Mouse (Mus musculus): ENCODE measurements around the gene Ly9. TPM values are rescaled to one million over a fixed set of nuclear protein-coding genes. Genes with fewer than 3 reads are reported as not detected.

The Ly9 gene
- polyA plus RNA-seq, 1 experiment from 2014 or later: not detected

- Histone ChIP-seq H3K4me2 (no peak overlapping the region), H3K4me3 (ENCODE audit: low read depth, low read length) (no peak overlapping the region), H3K9me3 (replicated peaks; ENCODE audit: control insufficient read depth, low read length) (no peaks in the 10 kb centered on the region), H3K9ac (ENCODE audit: low read depth, low read length) (no peak overlapping the region), H3K36me3 (ENCODE audit: control insufficient read depth, insufficient read depth, low read length) (no peaks in the 10 kb centered on the region), H3K4me1 (ENCODE audit: control insufficient read depth, insufficient read depth, low read length) (no peaks in the 10 kb centered on the region), H3K27ac (ENCODE audit: low read depth, low read length) (no peak overlapping the region), H3K27me3 (ENCODE audit: control insufficient read depth, insufficient read depth, low read length) (no peaks in the 10 kb centered on the region)
- 70% methylated on average over 11 of the region's 11 CpGs for WGBS (ENCODE audit: insufficient replicate concordance)
- no peak for ATAC-seq (replicated peaks; ENCODE audit: insufficient number of reproducible peaks, low FRiP score, low TSS enrichment)
Observed at GRCm38 (mm10) chr1:171616881-171617515, 9.8 kb upstream of the Ly9 start.

GRCm38 (mm10) chr1:171613962-171614361 lies 6.8 kb upstream of the Ly9 start:
- Histone ChIP-seq H3K27ac (ENCODE audit: low read depth, low read length) (no peak overlapping the region), H3K9me3 (replicated peaks; ENCODE audit: control insufficient read depth, low read length) (no peaks in the 10 kb centered on the region), H3K9ac (ENCODE audit: low read depth, low read length) (no peak overlapping the region), H3K4me2 (no peak overlapping the region), H3K4me3 (ENCODE audit: low read depth, low read length) (no peak overlapping the region), H3K4me1 (ENCODE audit: control insufficient read depth, insufficient read depth, low read length) (no peaks in the 10 kb centered on the region), H3K27me3 (ENCODE audit: control insufficient read depth, insufficient read depth, low read length) (no peaks in the 10 kb centered on the region), H3K36me3 (ENCODE audit: control insufficient read depth, insufficient read depth, low read length) (no peaks in the 10 kb centered on the region)
- no peak for ATAC-seq (replicated peaks; ENCODE audit: insufficient number of reproducible peaks, low FRiP score, low TSS enrichment)
- 27% methylated on average over 2 of the region's 2 CpGs for WGBS (ENCODE audit: insufficient replicate concordance)

DNA sequence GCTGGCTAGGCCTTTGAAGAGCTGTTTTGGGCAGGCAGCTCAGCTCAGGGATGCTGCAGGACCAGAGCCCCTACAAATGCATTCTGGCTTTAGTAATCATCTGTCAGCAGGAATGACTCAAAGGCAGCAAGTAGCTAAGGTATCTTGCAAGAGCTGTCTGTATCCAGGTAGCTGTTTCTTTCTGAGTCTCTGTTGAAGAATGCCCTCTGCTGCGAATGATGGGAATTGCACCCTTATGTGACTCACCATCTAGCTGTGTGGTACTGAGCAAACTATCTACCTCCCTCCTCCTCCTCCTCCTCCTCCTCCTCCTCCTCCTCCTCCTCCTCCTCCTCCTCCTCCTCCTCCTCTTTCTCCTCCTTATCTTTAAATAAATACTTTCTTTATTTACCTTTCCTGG lies 3.6 kb upstream of the Ly9 start:
- no peak overlapping the region for H3K9ac ChIP-seq (ENCODE audit: low read depth, low read length)
- no peaks in the 10 kb centered on the region for H3K36me3 ChIP-seq (ENCODE audit: control insufficient read depth, insufficient read depth, low read length)
- H3K4me3 ChIP-seq (ENCODE audit: low read depth, low read length): no peak overlapping the region
- no peaks in the 10 kb centered on the region for H3K4me1 ChIP-seq (ENCODE audit: control insufficient read depth, insufficient read depth, low read length)
- H3K27ac ChIP-seq (ENCODE audit: low read depth, low read length): no peak overlapping the region
- WGBS (ENCODE audit: insufficient replicate concordance): 16% methylated on average over 1 of the region's 1 CpGs
- no peak overlapping the region for H3K4me2 ChIP-seq
- H3K9me3 ChIP-seq (replicated peaks; ENCODE audit: control insufficient read depth, low read length): no peaks in the 10 kb centered on the region
- H3K27me3 ChIP-seq (ENCODE audit: control insufficient read depth, insufficient read depth, low read length): no peaks in the 10 kb centered on the region
- no peak for ATAC-seq (replicated peaks; ENCODE audit: insufficient number of reproducible peaks, low FRiP score, low TSS enrichment)

DNA sequence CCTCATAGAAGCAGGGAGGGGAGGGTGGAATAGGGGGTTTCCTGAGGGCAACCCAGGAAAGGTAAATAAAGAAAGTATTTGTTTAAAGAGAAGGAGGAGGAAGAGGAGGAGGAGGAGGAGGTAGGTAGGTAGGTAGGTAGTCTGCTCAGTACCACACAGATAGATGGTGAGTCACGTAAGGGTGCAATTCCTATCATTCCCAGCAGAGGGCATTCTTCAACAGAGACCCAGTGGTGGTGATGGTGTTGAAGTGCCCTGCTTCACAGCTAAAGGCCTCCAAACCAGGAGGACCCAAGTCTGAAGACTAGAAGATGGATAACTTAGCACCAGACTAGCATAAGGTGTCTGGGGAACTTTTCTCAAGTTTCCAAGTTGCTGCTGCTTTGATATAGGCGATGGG lies 2.8 kb upstream of the Ly9 start:
- no peaks in the 10 kb centered on the region for H3K4me1 ChIP-seq (ENCODE audit: control insufficient read depth, insufficient read depth, low read length)
- H3K4me2 ChIP-seq: no peak overlapping the region
- no peaks in the 10 kb centered on the region for H3K36me3 ChIP-seq (ENCODE audit: control insufficient read depth, insufficient read depth, low read length)
- 85% methylated on average over 2 of the region's 2 CpGs for WGBS (ENCODE audit: insufficient replicate concordance)
- no peak overlapping the region for H3K27ac ChIP-seq (ENCODE audit: low read depth, low read length)
- H3K27me3 ChIP-seq (ENCODE audit: control insufficient read depth, insufficient read depth, low read length): no peaks in the 10 kb centered on the region
- ATAC-seq (replicated peaks; ENCODE audit: insufficient number of reproducible peaks, low FRiP score, low TSS enrichment): no peak
- H3K9me3 ChIP-seq (replicated peaks; ENCODE audit: control insufficient read depth, low read length): no peaks in the 10 kb centered on the region
- H3K9ac ChIP-seq (ENCODE audit: low read depth, low read length): no peak overlapping the region
- H3K4me3 ChIP-seq (ENCODE audit: low read depth, low read length): no peak overlapping the region

DNA sequence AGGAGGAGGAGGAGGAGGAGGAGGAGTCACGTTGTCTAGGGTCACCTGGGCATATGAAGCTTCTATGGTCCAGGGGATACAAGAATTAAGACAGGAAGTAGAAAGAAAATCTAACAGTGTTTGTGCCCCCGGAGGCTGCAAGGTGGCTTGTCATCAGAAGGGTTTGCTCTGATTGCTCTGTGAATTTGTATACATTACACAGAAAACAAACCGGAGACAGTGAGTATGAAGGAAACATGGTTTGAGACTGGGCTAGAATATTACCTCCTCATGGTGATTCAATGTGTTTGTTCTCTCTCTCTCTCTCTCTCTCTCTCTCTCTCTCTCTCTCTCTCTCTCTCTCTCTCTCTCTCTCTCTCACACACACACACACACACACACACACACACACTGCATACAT lies 554 bp downstream of the Ly9 start:
- Histone ChIP-seq H3K4me1 (ENCODE audit: control insufficient read depth, insufficient read depth, low read length) (no peaks in the 10 kb centered on the region), H3K27me3 (ENCODE audit: control insufficient read depth, insufficient read depth, low read length) (no peaks in the 10 kb centered on the region), H3K36me3 (ENCODE audit: control insufficient read depth, insufficient read depth, low read length) (no peaks in the 10 kb centered on the region), H3K9me3 (replicated peaks; ENCODE audit: control insufficient read depth, low read length) (no peaks in the 10 kb centered on the region), H3K4me3 (ENCODE audit: low read depth, low read length) (no peak overlapping the region), H3K4me2 (no peak overlapping the region), H3K9ac (ENCODE audit: low read depth, low read length) (no peak overlapping the region), H3K27ac (ENCODE audit: low read depth, low read length) (no peak overlapping the region)
- no peak for ATAC-seq (replicated peaks; ENCODE audit: insufficient number of reproducible peaks, low FRiP score, low TSS enrichment)
- 74% methylated on average over 3 of the region's 3 CpGs for WGBS (ENCODE audit: insufficient replicate concordance)

- ATAC-seq (replicated peaks; ENCODE audit: insufficient number of reproducible peaks, low FRiP score, low TSS enrichment): no peak
- 74% methylated on average over 3 of the region's 3 CpGs for WGBS (ENCODE audit: insufficient replicate concordance)
- H3K4me3 ChIP-seq (ENCODE audit: low read depth, low read length): no peak overlapping the region
Observed at GRCm38 (mm10) chr1:171604686-171605085, 2.5 kb downstream of the Ly9 start.

GRCm38 (mm10) chr1:171584584-171584983 lies 22.6 kb downstream of the Ly9 start:
- H3K27me3 ChIP-seq (ENCODE audit: control insufficient read depth, insufficient read depth, low read length): no peaks in the 10 kb centered on the region
- no peak overlapping the region for H3K27ac ChIP-seq (ENCODE audit: low read depth, low read length)
- no peaks in the 10 kb centered on the region for H3K4me1 ChIP-seq (ENCODE audit: control insufficient read depth, insufficient read depth, low read length)
- no peak overlapping the region for H3K4me2 ChIP-seq
- H3K36me3 ChIP-seq (ENCODE audit: control insufficient read depth, insufficient read depth, low read length): no peaks in the 10 kb centered on the region
- H3K9ac ChIP-seq (ENCODE audit: low read depth, low read length): no peak overlapping the region
- no peak overlapping the region for H3K4me3 ChIP-seq (ENCODE audit: low read depth, low read length)
- 60% methylated on average over 2 of the region's 2 CpGs for WGBS (ENCODE audit: insufficient replicate concordance)
- ATAC-seq (replicated peaks; ENCODE audit: insufficient number of reproducible peaks, low FRiP score, low TSS enrichment): no peak
- no peaks in the 10 kb centered on the region for H3K9me3 ChIP-seq (replicated peaks; ENCODE audit: control insufficient read depth, low read length)

More at GRCm38 (mm10) chr1:171604686-171605085, 2.5 kb downstream of the Ly9 start:
- no peaks in the 10 kb centered on the region for H3K27me3 ChIP-seq (ENCODE audit: control insufficient read depth, insufficient read depth, low read length)
- no peaks in the 10 kb centered on the region for H3K36me3 ChIP-seq (ENCODE audit: control insufficient read depth, insufficient read depth, low read length)
- no peaks in the 10 kb centered on the region for H3K9me3 ChIP-seq (replicated peaks; ENCODE audit: control insufficient read depth, low read length)
- H3K9ac ChIP-seq (ENCODE audit: low read depth, low read length): no peak overlapping the region
- no peak overlapping the region for H3K4me2 ChIP-seq
- no peak overlapping the region for H3K27ac ChIP-seq (ENCODE audit: low read depth, low read length)
- no peaks in the 10 kb centered on the region for H3K4me1 ChIP-seq (ENCODE audit: control insufficient read depth, insufficient read depth, low read length)

DNA sequence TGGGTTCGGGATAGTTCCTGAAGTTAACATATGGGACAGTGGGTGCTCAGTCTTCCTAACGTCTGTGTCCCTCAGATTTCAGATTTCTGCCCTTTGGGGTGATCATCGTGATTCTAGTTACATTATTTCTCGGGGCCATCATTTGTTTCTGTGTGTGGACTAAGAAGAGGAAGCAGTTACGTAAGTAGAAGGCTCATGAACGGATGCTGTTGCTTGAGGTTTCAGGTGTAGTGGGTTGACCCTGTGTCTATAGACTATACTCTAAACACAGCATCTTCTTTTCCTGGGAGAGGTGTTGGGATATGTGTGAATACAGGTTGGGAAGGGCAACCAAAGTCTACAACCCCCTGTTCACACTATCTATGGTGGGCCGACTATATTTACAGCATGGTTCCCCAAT lies 30.0 kb downstream of the Ly9 start:
- no peak overlapping the region for H3K9ac ChIP-seq (ENCODE audit: low read depth, low read length)
- H3K27ac ChIP-seq (ENCODE audit: low read depth, low read length): no peak overlapping the region
- 82% methylated on average over 7 of the region's 7 CpGs for WGBS (ENCODE audit: insufficient replicate concordance)
- no peak overlapping the region for H3K4me3 ChIP-seq (ENCODE audit: low read depth, low read length)
- H3K4me2 ChIP-seq: no peak overlapping the region
- H3K9me3 ChIP-seq (replicated peaks; ENCODE audit: control insufficient read depth, low read length): no peaks in the 10 kb centered on the region
- no peak for ATAC-seq (replicated peaks; ENCODE audit: insufficient number of reproducible peaks, low FRiP score, low TSS enrichment)
- no peaks in the 10 kb centered on the region for H3K4me1 ChIP-seq (ENCODE audit: control insufficient read depth, insufficient read depth, low read length)
- H3K27me3 ChIP-seq (ENCODE audit: control insufficient read depth, insufficient read depth, low read length): no peaks in the 10 kb centered on the region
- H3K36me3 ChIP-seq (ENCODE audit: control insufficient read depth, insufficient read depth, low read length): no peaks in the 10 kb centered on the region

DNA sequence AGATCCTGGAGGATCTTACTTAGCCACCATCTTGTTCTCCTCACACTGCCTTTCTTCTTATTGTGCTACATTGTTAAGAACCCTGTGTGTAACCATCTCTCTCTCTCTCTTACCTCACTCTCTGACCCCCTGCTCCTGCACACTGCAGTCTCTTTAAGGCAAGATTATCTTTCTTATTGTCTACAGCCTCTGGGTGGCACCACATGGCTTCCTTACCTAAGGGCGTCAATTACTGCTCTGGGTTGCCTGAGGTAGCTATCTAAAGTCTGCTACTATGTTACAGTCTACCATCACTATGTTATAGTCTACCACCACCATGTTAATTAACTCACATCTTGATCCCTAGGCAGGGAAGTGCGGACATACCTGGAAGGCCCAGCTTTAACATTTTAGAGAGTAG lies 38.8 kb downstream of the Ly9 start:
- no peak overlapping the region for H3K27ac ChIP-seq (ENCODE audit: low read depth, low read length)
- no peaks in the 10 kb centered on the region for H3K36me3 ChIP-seq (ENCODE audit: control insufficient read depth, insufficient read depth, low read length)
- no peaks in the 10 kb centered on the region for H3K27me3 ChIP-seq (ENCODE audit: control insufficient read depth, insufficient read depth, low read length)
- no peak for ATAC-seq (replicated peaks; ENCODE audit: insufficient number of reproducible peaks, low FRiP score, low TSS enrichment)
- no peak overlapping the region for H3K4me3 ChIP-seq (ENCODE audit: low read depth, low read length)
- no peak overlapping the region for H3K9ac ChIP-seq (ENCODE audit: low read depth, low read length)
- no peaks in the 10 kb centered on the region for H3K4me1 ChIP-seq (ENCODE audit: control insufficient read depth, insufficient read depth, low read length)
- H3K9me3 ChIP-seq (replicated peaks; ENCODE audit: control insufficient read depth, low read length): no peaks in the 10 kb centered on the region
- 58% methylated on average over 2 of the region's 2 CpGs for WGBS (ENCODE audit: insufficient replicate concordance)
- no peak overlapping the region for H3K4me2 ChIP-seq

Data from heart, embryonic 11.5 days (tissue).